In genomic region chr12:109410723-109411122, GRCm38 (mm10) we compare ENCODE assay signal across 10 mouse cellular contexts. TPM values are rescaled to one million over a fixed set of nuclear protein-coding genes. Genes with fewer than 3 reads are reported as not detected.
DNase-seq lines count a peak whose midpoint lies in the region; ATAC-seq lines count a peak whose summit lies in the region.
"Had no signal": no experiment of that assay in that cellular context is flagged by ENCODE, and none has a peak within 500 bp of the region (broad histone marks: within the 10 kb centered on the region; RNA-seq: fewer than 3 reads in every experiment).

No protein-coding gene starts in this region.

- H3K36me3 ChIP-seq in kidney, embryonic 16.5 days (ENCODE audit: insufficient read depth, low read length) = no peaks in the 10 kb centered on the region
- no peaks in the 10 kb centered on the region for H3K36me3 ChIP-seq in embryonic facial prominence, embryonic 12.5 days
- H3K36me3 ChIP-seq in forebrain, embryonic 15.5 days = no peaks in the 10 kb centered on the region
- H3K36me3 ChIP-seq in limb, embryonic 13.5 days = no peaks in the 10 kb centered on the region

- ATAC-seq in kidney, embryonic 16.5 days (ENCODE audit: low FRiP score, low TSS enrichment) = no peak
- no peak for ATAC-seq in embryonic facial prominence, embryonic 12.5 days (ENCODE audit: insufficient number of reproducible peaks, insufficient read depth, low FRiP score, low TSS enrichment)
- ATAC-seq in forebrain, embryonic 15.5 days (replicated peaks) = no peak
- no peak for ATAC-seq in limb, embryonic 13.5 days (ENCODE audit: low FRiP score, low read depth)
- no peak for ATAC-seq in inflammation-experienced regulatory T-cells, adult 6 months

- H3K9me3 ChIP-seq in kidney, embryonic 16.5 days (ENCODE audit: low read length) = no peaks in the 10 kb centered on the region
- H3K9me3 ChIP-seq in embryonic facial prominence, embryonic 12.5 days = no peaks in the 10 kb centered on the region
- H3K9me3 ChIP-seq in forebrain, embryonic 15.5 days = no peaks in the 10 kb centered on the region
- no peaks in the 10 kb centered on the region for H3K9me3 ChIP-seq in limb, embryonic 13.5 days

- intact Hi-C loops in left cerebral cortex, postnatal 14 days (cut with DNase I) = no loop called here

- peaks cover 36% of the 10 kb centered on the region for H3K4me1 ChIP-seq in kidney, embryonic 16.5 days (ENCODE audit: insufficient read depth, low read length)
- H3K4me1 ChIP-seq in embryonic facial prominence, embryonic 12.5 days = peaks cover 72% of the 10 kb centered on the region
- H3K4me1 ChIP-seq in forebrain, embryonic 15.5 days = peaks cover 32% of the 10 kb centered on the region
- H3K4me1 ChIP-seq in limb, embryonic 13.5 days = peaks cover 74% of the 10 kb centered on the region

- H3K27ac ChIP-seq in kidney, embryonic 16.5 days (ENCODE audit: low read length) = peak overlapping the region; percentile 77
- peak overlapping the region; percentile 92 for H3K27ac ChIP-seq in embryonic facial prominence, embryonic 12.5 days
- H3K27ac ChIP-seq in forebrain, embryonic 15.5 days (replicated peaks) = peak overlapping the region; percentile 71; the same call in 1 of the 2 replicates
- H3K27ac ChIP-seq in limb, embryonic 13.5 days = peak overlapping the region; percentile 92

- no peak overlapping the region; the same call in 1 of the 2 replicates for H3K9ac ChIP-seq in kidney, embryonic 16.5 days (replicated peaks; ENCODE audit: low read length)
- no peak overlapping the region for H3K9ac ChIP-seq in embryonic facial prominence, embryonic 12.5 days
- no peak overlapping the region for H3K9ac ChIP-seq in forebrain, embryonic 15.5 days (replicated peaks)
- H3K9ac ChIP-seq in limb, embryonic 13.5 days = peak overlapping the region; percentile 48; the same call in 1 of the 2 replicates

- 21% methylated on average over 11 of the region's 11 CpGs for WGBS in kidney, embryonic 16.5 days
- WGBS in embryonic facial prominence, embryonic 12.5 days = 34% methylated on average over 11 of the region's 11 CpGs
- WGBS in forebrain, embryonic 15.5 days = 38% methylated on average over 11 of the region's 11 CpGs
- WGBS in limb, embryonic 13.5 days = 28% methylated on average over 11 of the region's 11 CpGs

- H3K4me3 ChIP-seq in kidney, embryonic 16.5 days (ENCODE audit: low read length) = no peak overlapping the region
- H3K4me3 ChIP-seq in embryonic facial prominence, embryonic 12.5 days = no peak overlapping the region
- H3K4me3 ChIP-seq in forebrain, embryonic 15.5 days = no peak overlapping the region
- no peak overlapping the region for H3K4me3 ChIP-seq in limb, embryonic 13.5 days
- H3K4me3 ChIP-seq: erythroblast, embryonic 14.5 days had no signal

- no peak overlapping the region for H3K4me2 ChIP-seq in kidney, embryonic 16.5 days (replicated peaks; ENCODE audit: low read depth, low read length)
- no peak overlapping the region for H3K4me2 ChIP-seq in embryonic facial prominence, embryonic 12.5 days (replicated peaks)
- no peak overlapping the region for H3K4me2 ChIP-seq in forebrain, embryonic 15.5 days (replicated peaks)
- H3K4me2 ChIP-seq in limb, embryonic 13.5 days (replicated peaks) = no peak overlapping the region

- H3K27me3 ChIP-seq in kidney, embryonic 16.5 days (ENCODE audit: insufficient read depth, low read length) = no peaks in the 10 kb centered on the region
- H3K27me3 ChIP-seq in embryonic facial prominence, embryonic 12.5 days = no peaks in the 10 kb centered on the region
- no peaks in the 10 kb centered on the region; the same call in 1 of the 2 replicates for H3K27me3 ChIP-seq in forebrain, embryonic 15.5 days
- H3K27me3 ChIP-seq in limb, embryonic 13.5 days = no peaks in the 10 kb centered on the region

- DNase-seq in kidney, postnatal 14 days = no peak
- DNase-seq in left cerebral cortex, postnatal 14 days (ENCODE audit: low spot score in 2 of 2) = no peak
- no peak for DNase-seq in layer of hippocampus, adult 18-20 months (ENCODE audit: low spot score in 2 of 2)
- DNase-seq: kidney, postnatal 10 days had no signal

RNA-seq across cellular contexts. Expression of gene Dlk1, which starts 41.9 kb away (rescaled TPM):
- polyA plus RNA-seq in kidney, embryonic 16.5 days (2015; fragmentation: Nextera tagmentation; extraction: Ambion mirVana) = 91.9 and 111 TPM in 2 replicates
- 316 and 347 TPM in 2 replicates for polyA plus RNA-seq in embryonic facial prominence, embryonic 12.5 days (2016; fragmentation: Nextera tagmentation; extraction: Ambion mirVana)
- 29.7 and 48.5 TPM in 2 replicates for polyA plus RNA-seq in forebrain, embryonic 15.5 days (2015; fragmentation: Nextera tagmentation; extraction: Ambion mirVana)
- 367 and 395 TPM in 2 replicates for polyA plus RNA-seq in limb, embryonic 13.5 days (2015; fragmentation: Nextera tagmentation; extraction: Ambion mirVana)
- not detected for polyA plus RNA-seq in inflammation-experienced regulatory T-cells, adult 6 months (2017; shearing (Covaris generic))
- total RNA-seq in left cerebral cortex, postnatal 14 days (2021) = 1 to 10 TPM; 1.2 to 5.0 TPM
- 10 to 100 TPM in 1 of 2 experiments, 1 to 10 TPM in 1; 10.0 to 12.9 TPM for total RNA-seq in layer of hippocampus, adult 18-20 months (2021)

Comparison
In these comparisons a context has a peak if more than half of its experiments do, and no peak if none do; other contexts are left out.
1. RNA of gene Dlk1, which starts 41.9 kb away (polyA plus RNA-seq): 367 to 395 TPM in limb, embryonic 13.5 days, 316 to 347 TPM in embryonic facial prominence, embryonic 12.5 days, 91.9 to 111 TPM in kidney, embryonic 16.5 days and 29.7 to 48.5 TPM in forebrain, embryonic 15.5 days; not detected in inflammation-experienced regulatory T-cells, adult 6 months; every median in the first group is over 10 times any median in the second.
2. Peak in every context shown above with its lines, with median percentiles within 50 percentile points of each other: H3K27ac ChIP-seq.